Mouse (Mus musculus) heart, postnatal 36 days (tissue): Measurements from ENCODE around the gene Pdgfb. TPM values are rescaled to one million over a fixed set of nuclear protein-coding genes. Genes with fewer than 3 reads are reported as not detected.

ENCODE experiments used
- DNase-seq, 2 experiments: peaks; one replicate each; pipeline ENCODE4 v3.0.0; 2021 to 2022
- intact Hi-C: fragments of 180-260 bp; cut with DNase I; formaldehyde crosslinking; loops from one replicate; pipeline ENCODE4 v1.15.1; 2025
- microRNA-seq, 2 experiments: library from miRNA; unstranded; fragments of <30 nt; microRNA quantifications; one replicate each; pipeline ENCODE4 v1.2.0; 2021; ENCODE audit warnings: borderline number of aligned reads in 2 of 2
- total RNA-seq, 2 experiments: library from RNA; stranded (reverse); gene quantifications; 2 replicates each; pipeline ENCODE4 v1.2.3; 2021

Pdgfb gene
- total RNA-seq, 2 experiments from 2014 or later, result 30.4 to 31.3 TPM

GRCm38 (mm10) chr15:79970491-79970890 lies 44.3 kb downstream of the Pdgfb start:
- no peak for DNase-seq
- intact Hi-C loops, result no loop called here

- DNase-seq, result no peak
- intact Hi-C loops, result no loop called here
These were observed 47.4 kb downstream of the Pdgfb start for GRCm38 (mm10) chr15:79967346-79967745.

- no peak for DNase-seq
- intact Hi-C loops, result no loop called here
These were observed 50.4 kb downstream of the Pdgfb start for GRCm38 (mm10) chr15:79964376-79964775.

- intact Hi-C loops, result no loop called here
- DNase-seq, result no peak
These were observed 52.1 kb downstream of the Pdgfb start for GRCm38 (mm10) chr15:79962661-79963060.

- intact Hi-C loops, result no loop called here
- peak in 1 of 2 experiments; percentile 20 for DNase-seq
These were observed 53.3 kb downstream of the Pdgfb start for GRCm38 (mm10) chr15:79961366-79961921.

GRCm38 (mm10) chr15:79958418-79958817 lies 56.4 kb downstream of the Pdgfb start:
- intact Hi-C loops, result no loop called here
- DNase-seq, result no peak

- DNase-seq, result no peak
- intact Hi-C loops, result no loop called here
These were observed 58.2 kb downstream of the Pdgfb start for GRCm38 (mm10) chr15:79956559-79956958.

- peak; percentile 27 to 37 for DNase-seq
- intact Hi-C loops, result loop anchor here (2.0 kb wide), 1 partner anchor 51 kb away; no protein-coding TSS in a partner anchor
These were observed 61.3 kb downstream of the Pdgfb start for GRCm38 (mm10) chr15:79953470-79953869.

- intact Hi-C loops, result loop anchor here (2.0 kb wide), 1 partner anchor 52 kb away; no protein-coding TSS in a partner anchor
These were observed 62.1 kb downstream of the Pdgfb start for GRCm38 (mm10) chr15:79952504-79953231.

GRCm38 (mm10) chr15:79951730-79952503 lies 62.9 kb downstream of the Pdgfb start:
- intact Hi-C loops, result loop anchor here (2.0 kb wide), 2 partner anchors 53 to 61 kb away; no protein-coding TSS in a partner anchor
- DNase-seq, result peak; percentile 46 to 49

More at GRCm38 (mm10) chr15:79952504-79953231, 62.1 kb downstream of the Pdgfb start:
- peak in 1 of 2 experiments; percentile 41 for DNase-seq

- DNase-seq, result no peak
- intact Hi-C loops, result loop anchor here (2.0 kb wide), 1 partner anchor 62 kb away; no protein-coding TSS in a partner anchor
These were observed 63.6 kb downstream of the Pdgfb start for GRCm38 (mm10) chr15:79951226-79951625.

- intact Hi-C loops, result loop anchor here (1.0 to 2.0 kb wide), 2 partner anchors 62 to 101 kb away; no protein-coding TSS in a partner anchor
These were observed 64.3 kb downstream of the Pdgfb start for GRCm38 (mm10) chr15:79950250-79951025.

GRCm38 (mm10) chr15:79947681-79948080 lies 67.1 kb downstream of the Pdgfb start:
- intact Hi-C loops, result loop anchor here (10.0 kb wide), 1 partner anchor 277 kb away; no protein-coding TSS in a partner anchor
- DNase-seq, result no peak

More at GRCm38 (mm10) chr15:79950250-79951025, 64.3 kb downstream of the Pdgfb start:
- peak; percentile 62 to 70 for DNase-seq

GRCm38 (mm10) chr15:79946790-79947189 lies 68.0 kb downstream of the Pdgfb start:
- intact Hi-C loops, result loop anchor here (1.0 to 10.0 kb wide), 3 partner anchors 130 to 278 kb away; no protein-coding TSS in a partner anchor

GRCm38 (mm10) chr15:79946022-79946421 lies 68.8 kb downstream of the Pdgfb start:
- intact Hi-C loops, result loop anchor here (1.0 to 10.0 kb wide), 3 partner anchors 130 to 279 kb away; no protein-coding TSS in a partner anchor
- DNase-seq, result peak; percentile 92 to 94

More at GRCm38 (mm10) chr15:79946790-79947189, 68.0 kb downstream of the Pdgfb start:
- peak in 1 of 2 experiments; percentile 28 for DNase-seq

Small RNAs within 50 kb of the gene (microRNA-seq; reads per million reads assigned to microRNA genes)
- 11.6 to 16.8 reads per million in 2 experiments for gene Mir7213

Other genes with a start within 250 kb of the Pdgfb start
- gene Dnal4, start 237.1 kb downstream of the Pdgfb start, total RNA-seq, result 10 to 100 TPM; 17.7 to 22.5 TPM
- gene Nptxr, start 210.2 kb downstream of the Pdgfb start, total RNA-seq, result 1 to 10 TPM; 1.5 to 1.7 TPM
- gene Npcd, start 180.7 kb downstream of the Pdgfb start, total RNA-seq, result under 1 TPM in 1 of 2 experiments, not detected in 1; 0.30 TPM
- gene Cbx6, start 180.3 kb downstream of the Pdgfb start, total RNA-seq, result 10 to 100 TPM; 25.8 to 29.7 TPM
- 1 to 10 TPM; 7.7 to 7.8 TPM for gene Apobec3, start 123.3 kb downstream of the Pdgfb start, total RNA-seq
- gene Cbx7, start 43.9 kb downstream of the Pdgfb start, total RNA-seq, result 10 to 100 TPM; 13.2 to 16.6 TPM
- 10 to 100 TPM; 81.8 to 90.5 TPM for gene Syngr1, start 76.4 kb upstream of the Pdgfb start, total RNA-seq
- gene Rpl3, start 76.9 kb upstream of the Pdgfb start, total RNA-seq, result 100 to 1,000 TPM; 163 to 164 TPM
- 10 to 100 TPM; 23.4 to 23.8 TPM for gene Tab1, start 118.2 kb upstream of the Pdgfb start, total RNA-seq
- 1 to 10 TPM; 1.3 to 1.7 TPM for gene Mgat3, start 158.7 kb upstream of the Pdgfb start, total RNA-seq
- 10 to 100 TPM; 31.5 to 32.8 TPM for gene Mief1, start 219.0 kb upstream of the Pdgfb start, total RNA-seq
- gene AC140267.1, start 220.9 kb upstream of the Pdgfb start, total RNA-seq, result 10 to 100 TPM; 10.7 to 20.5 TPM
- 10 to 100 TPM; 65.2 to 75.8 TPM for gene Atf4, start 240.2 kb upstream of the Pdgfb start, total RNA-seq
- gene Rps19bp1, start 249.3 kb upstream of the Pdgfb start, total RNA-seq, result 10 to 100 TPM; 11.5 to 15.8 TPM